Mouse (Mus musculus): ENCODE results near the gene Mettl26. TPM values are rescaled to one million over a fixed set of nuclear protein-coding genes. Genes with fewer than 3 reads are reported as not detected.

Mettl26 gene
- polyA plus RNA-seq, 1 experiment from 2014 or later: 52.0 TPM

DNA sequence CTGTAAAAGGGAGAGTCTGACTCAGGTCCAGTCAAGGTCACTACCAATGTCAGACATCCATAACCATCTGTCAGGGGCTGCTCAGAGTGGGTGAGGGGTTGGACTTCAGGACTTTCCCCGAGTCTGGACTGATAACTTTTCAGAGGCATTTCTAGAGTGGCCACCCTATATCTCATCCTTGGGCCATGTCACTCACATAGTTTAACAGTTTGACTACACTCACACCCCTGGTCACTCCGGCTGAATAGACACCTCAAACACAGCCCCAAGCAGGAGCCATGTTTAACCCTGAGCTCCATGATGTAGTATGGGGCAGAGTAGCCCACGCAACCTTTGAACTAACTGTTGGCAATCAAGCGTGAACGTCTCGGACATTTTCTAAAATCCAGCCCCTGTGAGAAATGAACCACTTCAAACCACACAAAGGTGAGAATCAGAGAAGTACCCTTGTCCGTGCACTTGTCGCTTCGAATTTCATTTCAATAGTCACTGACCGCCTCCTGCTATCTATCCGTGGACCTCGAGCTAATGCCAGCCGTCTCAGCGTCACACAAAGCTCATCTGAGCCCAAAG is 640 bp upstream of the Mettl26 start:
- 0 out of 2 replicates have a peak overlapping the region, but pooled peaks have one; percentile 38 for H3K9ac ChIP-seq
- peaks cover 17% of the 10 kb centered on the region for H3K36me3 ChIP-seq
- WGBS: 7% methylated on average over 14 of the region's 14 CpGs
- H3K27me3 ChIP-seq (replicated peaks): no peaks in the 10 kb centered on the region
- peak overlapping the region; percentile 11; the same call in 1 of the 2 replicates for H3K27ac ChIP-seq
- H3K4me3 ChIP-seq: peak overlapping the region; percentile 78
- H3K4me2 ChIP-seq (replicated peaks): peak overlapping the region; percentile 96
- H3K9me3 ChIP-seq: no peaks in the 10 kb centered on the region
- no peak for ATAC-seq (ENCODE audit: low FRiP score, low read depth)
- H3K4me1 ChIP-seq: peaks cover 15% of the 10 kb centered on the region

DNA sequence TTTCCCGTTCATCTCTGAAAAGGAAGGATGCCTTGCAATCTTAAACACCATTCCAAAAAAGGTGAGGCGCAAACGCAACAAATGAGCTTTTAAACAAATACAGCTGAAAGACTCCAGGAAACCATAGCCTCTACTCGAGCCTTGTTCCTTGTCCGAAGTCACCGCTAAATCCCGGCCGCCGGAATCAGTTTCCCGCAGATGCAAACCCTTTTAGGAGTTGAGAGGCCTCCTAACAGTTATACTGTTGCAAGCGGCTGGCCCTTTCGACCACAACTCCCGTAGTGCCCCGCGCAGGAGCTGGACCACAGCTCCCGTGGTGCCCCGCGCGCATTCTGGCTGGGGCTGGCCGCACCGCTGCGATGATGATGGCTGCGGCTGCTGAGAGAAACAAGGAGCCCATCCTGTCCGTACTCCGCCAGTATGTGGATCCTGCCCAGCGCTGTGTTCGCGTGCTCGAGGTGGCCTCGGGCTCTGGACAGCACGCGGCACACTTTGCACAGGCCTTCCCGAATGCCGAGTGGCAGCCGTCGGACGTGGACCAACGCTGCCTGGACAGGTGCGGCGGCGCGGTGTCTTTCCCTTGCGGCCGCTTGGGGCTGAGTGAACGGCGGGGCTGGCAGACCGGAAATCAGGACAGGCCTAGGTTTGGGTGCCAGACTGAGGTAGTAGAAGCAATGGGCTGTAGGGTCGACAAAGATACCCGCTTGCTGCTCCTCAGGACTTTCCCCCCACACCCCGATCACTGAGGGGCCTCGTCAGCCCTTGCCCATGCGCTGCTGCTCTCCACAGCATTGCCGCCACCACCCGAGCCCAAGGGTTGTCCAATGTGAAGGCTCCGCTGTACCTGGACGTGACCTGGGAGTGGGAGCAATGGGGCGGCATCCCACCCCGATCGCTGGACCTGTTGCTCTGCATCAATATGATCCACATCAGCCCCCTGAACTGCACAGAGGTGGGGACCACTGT is 580 bp downstream of the Mettl26 start:
- Histone ChIP-seq H3K4me3 (peak overlapping the region; percentile 78), H3K36me3 (peaks cover 23% of the 10 kb centered on the region), H3K4me1 (peaks cover 24% of the 10 kb centered on the region), H3K4me2 (replicated peaks) (peak overlapping the region; percentile 96), H3K9ac (peak overlapping the region; percentile 81), H3K27ac (peak overlapping the region; percentile 85), H3K9me3 (no peaks in the 10 kb centered on the region), H3K27me3 (replicated peaks) (no peaks in the 10 kb centered on the region)
- ATAC-seq (ENCODE audit: low FRiP score, low read depth): peak; percentile 89
- 2% methylated on average over 59 of the region's 59 CpGs for WGBS

DNA sequence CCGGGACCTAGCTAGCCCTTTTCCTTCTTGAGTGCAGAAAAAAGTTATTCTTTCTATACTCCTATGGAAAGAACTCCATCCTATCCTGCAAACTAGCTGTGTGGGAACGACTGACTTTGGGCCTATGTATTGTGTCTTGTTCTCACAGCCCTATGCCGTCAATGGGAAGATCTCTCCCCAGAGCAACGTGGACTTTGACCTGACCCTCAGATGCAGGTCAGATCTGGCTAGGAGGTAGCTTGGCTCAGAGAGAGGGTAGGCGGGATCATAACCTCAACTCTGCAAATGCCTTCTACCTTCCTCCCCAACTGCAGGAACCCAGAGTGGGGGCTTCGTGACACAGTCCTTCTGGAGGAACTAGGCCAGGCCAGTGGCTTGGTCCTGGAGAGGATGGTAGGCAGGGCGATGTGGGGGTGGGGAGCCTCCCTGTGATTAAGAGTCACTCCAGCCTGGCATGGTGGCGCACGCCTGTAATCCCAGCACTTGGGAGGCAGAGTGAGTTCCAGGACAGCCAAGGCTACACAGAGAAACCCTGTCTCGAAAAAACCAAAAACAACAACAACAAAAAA is 1.6 kb downstream of the Mettl26 start:
- H3K9ac ChIP-seq: peak overlapping the region; percentile 81
- peaks cover 23% of the 10 kb centered on the region for H3K36me3 ChIP-seq
- peak overlapping the region; percentile 96 for H3K4me2 ChIP-seq (replicated peaks)
- peaks cover 32% of the 10 kb centered on the region for H3K4me1 ChIP-seq
- WGBS: 55% methylated on average over 10 of the region's 10 CpGs
- H3K9me3 ChIP-seq: no peaks in the 10 kb centered on the region
- no peak overlapping the region for H3K27ac ChIP-seq
- H3K4me3 ChIP-seq: peak overlapping the region; percentile 78
- no peaks in the 10 kb centered on the region for H3K27me3 ChIP-seq (replicated peaks)
- ATAC-seq (ENCODE audit: low FRiP score, low read depth): no peak

DNA sequence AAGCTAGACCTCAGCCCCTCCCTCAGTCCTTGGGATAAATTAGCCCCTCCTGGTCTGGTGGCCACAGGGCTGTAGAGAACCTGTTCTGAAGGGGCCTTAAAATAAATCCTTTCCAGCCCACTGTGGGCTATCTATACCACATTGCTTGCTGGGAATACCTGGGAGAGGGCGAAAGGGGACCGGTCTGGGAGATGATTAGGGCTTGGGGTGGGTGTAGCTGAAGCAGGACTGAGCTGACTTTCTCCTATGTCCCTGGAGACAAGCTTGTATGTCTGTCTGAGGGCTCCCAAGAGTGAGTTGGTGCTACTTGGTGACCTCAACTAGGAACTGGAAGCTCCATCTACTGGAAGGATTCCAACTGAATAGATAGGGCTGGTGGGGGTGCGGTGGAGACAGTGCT is 2.2 kb downstream of the Mettl26 start:
- Histone ChIP-seq H3K27me3 (replicated peaks) (no peaks in the 10 kb centered on the region), H3K4me1 (peaks cover 36% of the 10 kb centered on the region), H3K4me3 (no peak overlapping the region), H3K36me3 (peaks cover 27% of the 10 kb centered on the region), H3K4me2 (replicated peaks) (peak overlapping the region; percentile 96; the same call in 1 of the 2 replicates), H3K27ac (no peak overlapping the region), H3K9ac (no peak overlapping the region), H3K9me3 (no peaks in the 10 kb centered on the region)
- WGBS: 96% methylated on average over 3 of the region's 3 CpGs
- ATAC-seq (ENCODE audit: low FRiP score, low read depth): no peak

DNA sequence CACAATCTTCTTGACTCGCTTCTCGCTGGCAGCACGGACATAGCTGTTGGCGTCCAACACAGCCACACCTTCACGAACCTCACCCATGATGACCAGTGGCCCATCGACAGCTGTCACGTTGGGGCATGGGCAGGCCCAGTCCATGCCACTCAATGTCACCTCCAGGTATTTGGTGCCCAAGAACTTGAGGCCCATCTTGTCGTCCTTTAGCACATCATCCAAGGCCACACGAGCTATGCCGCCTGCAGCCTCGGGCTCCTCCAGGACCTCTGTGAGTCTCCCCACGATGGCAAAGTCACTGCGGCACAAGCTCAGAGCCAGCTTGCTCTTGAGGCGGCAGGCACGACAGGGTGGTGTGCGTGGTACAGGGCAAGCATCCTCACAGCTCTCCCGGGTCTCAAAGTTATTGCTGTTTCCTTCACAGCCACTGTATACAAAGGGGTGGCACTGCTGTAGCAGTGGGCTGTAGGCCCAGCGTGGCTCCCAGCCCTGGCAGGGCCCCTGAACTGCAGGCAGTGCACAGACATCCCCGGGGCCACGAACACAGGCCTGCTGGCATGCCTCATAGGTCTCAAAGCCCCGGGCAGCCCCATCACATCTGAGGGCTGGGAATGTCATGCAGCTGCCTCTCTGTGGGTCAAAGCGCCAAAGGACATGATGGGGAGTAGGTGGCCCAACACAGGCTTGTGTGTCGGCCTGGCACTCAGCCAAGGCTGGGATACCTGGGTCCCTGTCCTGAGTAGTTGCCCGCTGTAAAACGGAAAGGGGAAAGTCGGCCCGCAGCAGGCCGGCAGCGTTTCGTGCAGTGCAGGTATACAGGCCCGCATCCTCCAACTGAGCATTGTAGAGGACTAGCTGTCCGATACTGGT is 3.1 kb downstream of the Mettl26 start:
- Histone ChIP-seq H3K27me3 (replicated peaks) (no peaks in the 10 kb centered on the region), H3K27ac (no peak overlapping the region), H3K9ac (no peak overlapping the region), H3K9me3 (no peaks in the 10 kb centered on the region), H3K4me3 (no peak overlapping the region), H3K36me3 (peaks cover 36% of the 10 kb centered on the region), H3K4me1 (peaks cover 36% of the 10 kb centered on the region), H3K4me2 (replicated peaks) (no peak overlapping the region)
- ATAC-seq (ENCODE audit: low FRiP score, low read depth): no peak
- 92% methylated on average over 32 of the region's 32 CpGs for WGBS

- Histone ChIP-seq H3K9ac (no peak overlapping the region), H3K27ac (no peak overlapping the region), H3K27me3 (replicated peaks) (no peaks in the 10 kb centered on the region), H3K4me1 (peaks cover 36% of the 10 kb centered on the region), H3K9me3 (no peaks in the 10 kb centered on the region), H3K4me3 (no peak overlapping the region), H3K36me3 (peaks cover 43% of the 10 kb centered on the region), H3K4me2 (replicated peaks) (no peak overlapping the region)
- no peak for ATAC-seq (ENCODE audit: low FRiP score, low read depth)
- 86% methylated on average over 19 of the region's 19 CpGs for WGBS
These were observed 3.8 kb downstream of the Mettl26 start for GRCm38 (mm10) chr17:25878611-25879180.

DNA sequence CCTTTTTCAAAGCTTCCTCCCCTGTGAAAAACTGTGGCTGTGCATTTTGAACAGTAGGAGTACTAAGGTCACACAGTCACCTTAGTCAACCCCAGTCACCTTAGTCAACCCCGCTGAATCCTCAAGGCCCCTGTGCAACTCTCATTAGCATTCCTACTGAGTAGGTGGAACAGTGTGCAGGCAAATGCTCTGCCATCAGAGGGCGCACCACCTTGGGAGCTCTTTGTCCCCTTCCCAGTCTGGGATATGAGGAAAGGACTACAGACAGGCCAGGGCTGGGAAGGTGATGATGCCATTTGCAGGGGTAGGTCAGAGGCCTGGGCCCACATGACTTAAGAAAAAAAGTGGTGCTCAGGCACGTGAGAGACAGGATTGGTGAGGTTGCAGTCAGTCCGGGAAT is 4.4 kb downstream of the Mettl26 start:
- H3K4me1 ChIP-seq: peaks cover 36% of the 10 kb centered on the region
- H3K9me3 ChIP-seq: no peaks in the 10 kb centered on the region
- peaks cover 49% of the 10 kb centered on the region for H3K36me3 ChIP-seq
- no peak overlapping the region for H3K4me3 ChIP-seq
- H3K27me3 ChIP-seq (replicated peaks): no peaks in the 10 kb centered on the region
- no peak for ATAC-seq (ENCODE audit: low FRiP score, low read depth)
- 30% methylated on average over 4 of the region's 4 CpGs for WGBS
- no peak overlapping the region for H3K27ac ChIP-seq
- H3K9ac ChIP-seq: no peak overlapping the region
- H3K4me2 ChIP-seq (replicated peaks): no peak overlapping the region

DNA sequence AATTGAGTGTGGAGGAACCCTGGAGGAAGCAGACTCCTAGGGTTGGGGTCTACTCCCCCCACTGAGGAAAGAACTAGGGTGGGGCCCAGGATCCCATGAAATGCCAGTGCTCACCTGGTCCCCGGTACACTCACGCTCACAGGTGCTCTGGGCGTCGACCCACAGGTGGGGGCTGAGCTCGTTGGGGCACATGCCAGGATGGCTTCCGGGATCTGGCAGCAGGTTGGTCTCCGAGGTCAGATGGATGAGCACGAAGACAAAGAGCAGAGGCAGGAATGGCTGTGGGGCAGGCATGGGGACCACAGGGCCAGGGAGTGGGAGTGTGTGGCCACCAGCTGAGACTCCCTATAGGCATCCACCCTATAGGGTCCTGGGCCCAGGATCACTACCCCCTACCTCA is 4.9 kb downstream of the Mettl26 start:
- Histone ChIP-seq H3K4me1 (peaks cover 36% of the 10 kb centered on the region), H3K9ac (no peak overlapping the region), H3K27me3 (replicated peaks) (no peaks in the 10 kb centered on the region), H3K4me3 (no peak overlapping the region), H3K9me3 (no peaks in the 10 kb centered on the region), H3K4me2 (replicated peaks) (no peak overlapping the region), H3K27ac (no peak overlapping the region), H3K36me3 (peaks cover 54% of the 10 kb centered on the region)
- no peak for ATAC-seq (ENCODE audit: low FRiP score, low read depth)
- WGBS: 58% methylated on average over 8 of the region's 8 CpGs

GRCm38 (mm10) chr17:25880196-25880910 is 5.5 kb downstream of the Mettl26 start, which contains the start of gene Wfikkn1:
Gene Wfikkn1 (minus strand): TSS chr17:25880858.
- H3K9me3 ChIP-seq: no peaks in the 10 kb centered on the region
- ATAC-seq (ENCODE audit: low FRiP score, low read depth): no peak
- H3K4me2 ChIP-seq (replicated peaks): no peak within 1 kb of the TSS
- H3K27ac ChIP-seq: no peak within 1 kb of the TSS
- H3K27me3 ChIP-seq (replicated peaks): no peaks in the 10 kb centered on the region
- peaks cover 36% of the 10 kb centered on the region for H3K4me1 ChIP-seq
- WGBS: 9% methylated on average over 5 of the region's 5 CpGs
- no peak within 1 kb of the TSS for H3K4me3 ChIP-seq
- H3K9ac ChIP-seq: no peak within 1 kb of the TSS
- H3K36me3 ChIP-seq: peaks cover 55% of the 10 kb centered on the region

- H3K9me3 ChIP-seq: no peaks in the 10 kb centered on the region
- H3K36me3 ChIP-seq: peaks cover 55% of the 10 kb centered on the region
- H3K27me3 ChIP-seq (replicated peaks): no peaks in the 10 kb centered on the region
- peaks cover 35% of the 10 kb centered on the region for H3K4me1 ChIP-seq
- H3K4me2 ChIP-seq (replicated peaks): no peak overlapping the region
- WGBS: 4% methylated on average over 5 of the region's 5 CpGs
- H3K9ac ChIP-seq: no peak overlapping the region
- no peak overlapping the region for H3K4me3 ChIP-seq
- no peak for ATAC-seq (ENCODE audit: low FRiP score, low read depth)
- no peak overlapping the region for H3K27ac ChIP-seq
These were observed 6.2 kb downstream of the Mettl26 start for GRCm38 (mm10) chr17:25880913-25881641.
